Mouse (Mus musculus): ENCODE measurements around the gene Mllt6.

DNA sequence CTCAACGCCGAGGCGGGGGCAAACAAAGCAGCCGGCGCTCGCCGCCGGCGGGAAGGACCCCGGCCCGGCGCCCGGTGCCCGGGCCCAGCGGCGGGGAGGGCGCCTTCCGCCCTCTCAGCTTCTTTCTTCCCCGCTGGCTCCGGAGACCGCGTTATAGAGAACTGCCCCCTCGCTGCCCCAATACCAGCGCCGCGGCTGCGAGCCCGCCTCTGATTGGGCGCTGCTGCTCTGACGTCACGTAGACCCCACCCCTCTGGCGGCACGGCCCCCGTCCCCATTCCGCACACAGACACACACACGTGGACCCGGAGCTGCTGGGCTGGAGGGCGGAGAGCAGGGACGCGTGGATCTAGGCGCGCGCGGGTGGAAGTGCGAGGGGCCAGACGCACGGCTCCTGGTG is 33.6 kb upstream of the Mllt6 start, which contains the start of gene Epop:
- TF ChIP-seq POLR2A (IDR thresholded peaks at IDR 0.05; ENCODE audit: borderline replicate concordance, extremely low read depth, low read depth, low read length) (no peak), CTCF (IDR thresholded peaks at IDR 0.05; ENCODE audit: insufficient read depth, low read length) (no peak)
